Mouse (Mus musculus) lung, adult 18-20 months (tissue): ENCODE data around the gene Bin2.
A peak's percentile ranks its signal among the peaks of the same experiment; 100 is the strongest.

ENCODE experiments used
- DNase-seq, 2 experiments: peaks; one replicate each; pipeline ENCODE4 v3.0.0; 2022; ENCODE audit warnings: mixed read lengths in 2 of 2

Bin2 gene

DNA sequence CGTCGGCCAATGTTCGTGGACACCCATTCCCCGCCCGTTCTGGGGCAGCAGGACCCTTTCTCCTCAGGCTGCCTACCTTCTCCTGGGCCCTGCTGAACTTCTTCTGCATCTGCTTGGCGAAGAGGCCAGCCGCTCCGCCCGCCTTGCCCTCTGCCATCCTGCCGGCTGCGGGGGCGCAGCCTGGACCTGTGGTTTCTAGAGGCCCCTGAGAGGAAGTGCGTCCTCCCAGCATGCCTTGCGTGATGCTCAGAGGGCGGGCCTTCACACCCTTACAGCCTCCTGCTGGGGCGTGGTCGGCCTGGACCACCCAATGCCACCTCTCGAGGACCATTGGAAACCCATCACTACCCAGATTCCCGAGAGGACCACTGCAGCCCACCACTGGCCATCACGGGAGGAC lies at the start of gene Bin2:
Gene Bin2, minus strand, starts transcription at position 217 of the 400 bp plus-strand sequence.
- DNase-seq: peak; percentile 56 to 72

- DNase-seq: no peak
Measured at GRCm38 (mm10) chr15:100718572-100718971, 49.2 kb upstream of the Bin2 start.

GRCm38 (mm10) chr15:100717933-100718332 lies 48.6 kb upstream of the Bin2 start:
- DNase-seq: no peak

DNA sequence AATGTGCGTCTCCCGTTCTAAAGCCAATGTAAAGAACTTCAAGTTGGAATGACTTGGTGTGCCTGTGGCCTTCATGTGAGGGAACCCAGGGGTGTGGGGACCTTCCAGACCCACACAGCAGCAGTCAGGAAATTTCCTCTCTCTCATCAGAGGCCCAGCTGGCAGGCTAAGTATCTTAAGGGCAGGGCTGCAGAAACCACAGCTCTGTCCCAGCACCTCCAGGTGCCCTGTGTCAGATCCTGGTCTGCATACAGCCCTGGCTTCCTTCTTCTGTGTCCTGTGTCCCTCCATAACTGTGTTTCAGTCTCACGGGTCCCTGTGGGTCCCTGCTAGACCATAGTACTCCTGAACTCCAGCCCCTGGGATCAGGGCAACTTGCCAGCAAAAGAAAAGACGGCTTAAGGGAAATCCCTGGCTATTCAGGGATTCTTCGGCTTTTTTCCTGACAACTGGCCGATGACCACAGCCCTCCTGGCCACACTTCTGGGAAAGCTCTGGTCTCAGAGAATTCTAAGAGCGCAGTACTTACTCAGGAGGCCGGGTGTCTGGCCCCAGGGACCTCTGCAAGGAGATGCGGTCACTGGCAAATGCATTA lies 46.1 kb upstream of the Bin2 start:
- DNase-seq: no peak

DNA sequence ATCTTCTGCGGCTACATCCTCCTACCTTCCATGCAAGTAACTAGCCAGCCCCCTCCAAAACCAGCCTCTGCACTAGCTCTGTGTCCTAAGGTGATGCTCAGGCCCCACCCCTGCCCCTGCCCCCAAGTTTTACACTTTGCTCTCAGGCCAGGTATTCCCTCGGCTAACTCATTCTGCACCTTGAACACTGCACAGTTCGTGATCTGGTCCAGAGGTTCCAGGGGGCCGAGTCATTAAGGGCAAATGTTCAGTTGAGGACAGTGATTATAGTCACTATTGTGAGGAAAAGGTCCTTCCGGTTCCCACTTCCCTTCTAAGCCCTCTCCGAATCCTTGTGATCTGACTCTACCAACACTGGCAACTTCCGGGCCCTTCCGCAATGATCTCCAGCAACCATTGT lies 45.1 kb upstream of the Bin2 start:
- no peak for DNase-seq

DNA sequence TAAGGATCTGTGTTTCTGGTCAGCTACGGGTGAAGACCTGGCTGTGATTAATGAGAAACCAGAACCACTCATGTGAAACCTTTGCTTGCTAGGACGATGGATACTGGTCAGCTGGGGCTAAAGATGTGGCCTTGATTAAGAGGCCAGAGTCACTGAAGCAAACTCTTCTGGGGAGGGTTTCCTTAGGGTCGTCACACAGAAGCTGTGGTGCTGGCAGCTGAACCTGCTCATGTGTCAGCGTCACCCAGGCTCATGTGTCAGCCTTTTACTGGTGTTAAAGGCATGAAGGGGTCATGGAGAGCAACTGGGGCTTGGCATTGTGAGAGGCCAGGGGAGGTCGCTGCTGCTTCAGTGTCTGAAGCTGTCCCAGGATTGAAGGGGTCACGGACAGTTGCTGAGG lies 41.5 kb upstream of the Bin2 start:
- no peak for DNase-seq

DNA sequence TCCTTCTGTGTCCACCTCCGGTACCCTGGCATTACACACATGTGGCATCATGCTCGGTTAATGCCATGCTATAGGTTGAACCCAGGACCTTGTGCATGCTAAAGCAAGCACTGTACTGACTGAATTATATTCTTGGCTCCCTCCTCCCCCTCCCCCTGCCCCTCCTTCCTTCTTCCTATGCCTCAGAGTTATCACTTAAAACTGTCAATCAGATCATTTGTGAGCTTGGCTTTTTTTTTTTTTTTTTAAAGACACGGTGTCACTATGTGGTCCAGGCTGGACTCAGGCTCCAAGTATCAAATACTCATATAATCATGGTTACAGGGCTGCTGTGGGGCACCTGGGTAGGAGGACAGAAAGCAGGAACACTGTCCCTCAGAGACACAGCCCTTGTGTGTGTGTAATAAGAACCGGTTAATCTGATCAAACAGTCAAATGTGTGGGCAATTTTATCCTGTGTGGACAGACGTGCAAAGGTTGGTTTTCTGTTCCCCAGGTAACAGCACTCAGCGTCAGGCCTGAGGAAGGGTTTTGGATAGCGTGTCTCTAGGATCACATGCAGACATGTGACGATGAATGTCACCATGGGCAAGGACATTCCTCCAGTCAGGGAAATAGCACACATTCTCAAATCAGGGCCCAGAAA lies 39.2 kb upstream of the Bin2 start:
- no peak for DNase-seq

GRCm38 (mm10) chr15:100706226-100706625 lies 36.9 kb upstream of the Bin2 start:
- peak; percentile 42 to 51 for DNase-seq

GRCm38 (mm10) chr15:100705376-100705775 lies 36.0 kb upstream of the Bin2 start:
- DNase-seq: no peak

DNA sequence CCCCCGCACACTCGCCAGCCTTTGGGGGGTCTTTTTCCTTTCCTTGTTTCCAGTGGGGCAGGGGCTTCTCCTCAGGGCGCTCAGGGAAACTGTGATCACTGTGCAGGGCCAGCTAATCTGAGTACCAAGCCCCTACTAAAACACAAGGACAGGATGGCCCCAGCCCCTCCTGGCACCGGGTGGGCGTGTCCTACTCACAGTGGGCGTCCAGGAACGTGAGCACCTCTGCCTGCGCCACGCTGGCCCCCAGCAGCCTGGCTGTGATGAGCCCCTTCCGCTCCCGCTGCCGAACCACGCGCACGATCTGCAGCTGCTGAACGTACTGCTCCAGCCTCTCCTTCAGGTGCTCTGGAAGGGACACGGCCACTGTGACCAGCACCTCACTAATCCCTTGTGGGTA lies 34.6 kb upstream of the Bin2 start:
- DNase-seq: no peak

DNA sequence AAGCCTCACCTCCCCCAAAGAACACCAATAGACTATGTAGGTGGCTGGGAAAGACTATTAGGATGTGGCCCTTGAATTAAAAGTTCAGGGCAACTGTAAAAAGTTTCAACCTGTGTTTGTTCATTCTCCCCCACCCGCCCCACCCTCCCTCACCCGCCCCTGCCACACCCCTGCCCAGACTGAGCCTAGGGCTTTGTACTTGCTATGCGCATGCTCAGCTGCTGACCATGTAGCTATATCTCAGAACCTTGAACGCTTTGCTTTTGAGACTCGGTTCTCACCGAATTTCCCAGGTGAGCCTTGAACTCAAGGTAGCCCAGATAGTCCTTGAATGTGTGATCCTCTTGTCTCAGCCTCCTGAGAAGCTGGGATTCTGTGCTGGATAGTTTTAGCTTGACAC lies 32.5 kb upstream of the Bin2 start:
- no peak for DNase-seq

- no peak for DNase-seq
Measured at GRCm38 (mm10) chr15:100701108-100701507, 31.8 kb upstream of the Bin2 start.

- DNase-seq: no peak
Measured at GRCm38 (mm10) chr15:100700424-100700823, 31.1 kb upstream of the Bin2 start.

DNA sequence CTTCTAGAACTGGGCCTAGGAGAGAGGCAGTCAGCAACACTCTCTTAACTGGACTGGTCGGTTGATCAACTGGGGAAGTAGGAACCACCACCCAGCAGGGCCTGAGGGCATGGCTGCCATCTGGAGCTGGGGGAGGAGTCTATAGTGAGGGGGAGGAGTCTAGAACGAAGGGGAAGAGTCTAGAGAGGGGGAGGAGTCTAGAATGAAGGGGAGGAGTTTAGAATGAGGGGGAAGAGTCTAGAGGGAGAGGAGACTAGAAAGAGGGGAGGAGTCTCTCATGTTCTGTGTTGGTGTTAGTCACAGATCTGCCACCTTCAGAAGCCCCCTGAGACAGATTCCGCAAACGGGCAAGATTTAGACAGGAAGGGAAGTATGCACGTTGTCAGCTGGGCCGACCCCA lies 30.0 kb upstream of the Bin2 start:
- no peak for DNase-seq

- no peak for DNase-seq
Measured at GRCm38 (mm10) chr15:100698078-100698477, 28.7 kb upstream of the Bin2 start.

GRCm38 (mm10) chr15:100694406-100694805 lies 25.1 kb upstream of the Bin2 start:
- DNase-seq: no peak

DNA sequence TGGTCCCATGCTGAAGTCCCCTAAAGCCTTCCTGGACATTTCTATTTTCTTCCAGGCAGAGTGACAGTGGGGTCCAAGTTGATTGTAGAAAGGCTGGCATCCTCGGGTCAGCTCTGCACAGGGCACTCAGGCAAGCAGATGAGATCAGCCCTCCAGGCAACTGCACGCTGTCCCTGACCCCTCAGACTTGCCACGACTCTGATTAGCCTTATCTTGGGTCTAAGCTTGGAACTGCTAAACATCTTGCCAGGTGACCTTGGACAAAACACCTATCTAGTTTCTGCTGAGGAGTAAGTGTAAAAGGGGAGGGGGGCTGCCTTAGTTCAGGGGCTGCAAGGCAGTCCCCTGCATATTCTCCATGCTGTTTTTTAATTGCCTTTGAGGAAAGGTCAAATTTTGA lies 22.6 kb upstream of the Bin2 start:
- DNase-seq: no peak

GRCm38 (mm10) chr15:100687430-100687971 lies 18.1 kb upstream of the Bin2 start, which contains the start of gene Cela1:
TSS of gene Cela1 (minus strand) at chr15:100687921.
- no peak for DNase-seq

GRCm38 (mm10) chr15:100686989-100687388 lies 17.6 kb upstream of the Bin2 start:
- DNase-seq: peak in 1 of 2 experiments; percentile 27

DNA sequence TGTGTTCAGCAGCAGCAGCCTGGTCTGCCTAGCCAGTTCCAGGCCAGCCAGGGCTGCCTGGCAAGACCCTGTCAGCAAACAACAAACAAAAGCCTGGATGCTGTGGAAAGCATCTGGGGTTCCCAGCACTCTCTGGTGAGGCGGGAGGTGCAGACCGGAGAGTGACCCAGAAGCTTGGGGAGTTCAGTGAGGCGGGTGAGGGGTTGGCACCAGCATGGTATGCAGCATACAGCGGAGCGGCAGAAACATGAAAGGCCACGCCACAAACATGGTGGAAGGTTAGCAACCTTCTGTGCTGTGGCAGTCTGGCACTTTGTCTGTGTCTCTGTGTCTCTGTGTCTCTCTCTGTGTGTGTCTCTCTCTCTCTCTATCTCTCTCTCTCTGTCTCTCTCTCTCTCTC lies 17.1 kb upstream of the Bin2 start:
- DNase-seq: no peak

- DNase-seq: no peak
Measured at GRCm38 (mm10) chr15:100685849-100686248, 16.5 kb upstream of the Bin2 start.

DNA sequence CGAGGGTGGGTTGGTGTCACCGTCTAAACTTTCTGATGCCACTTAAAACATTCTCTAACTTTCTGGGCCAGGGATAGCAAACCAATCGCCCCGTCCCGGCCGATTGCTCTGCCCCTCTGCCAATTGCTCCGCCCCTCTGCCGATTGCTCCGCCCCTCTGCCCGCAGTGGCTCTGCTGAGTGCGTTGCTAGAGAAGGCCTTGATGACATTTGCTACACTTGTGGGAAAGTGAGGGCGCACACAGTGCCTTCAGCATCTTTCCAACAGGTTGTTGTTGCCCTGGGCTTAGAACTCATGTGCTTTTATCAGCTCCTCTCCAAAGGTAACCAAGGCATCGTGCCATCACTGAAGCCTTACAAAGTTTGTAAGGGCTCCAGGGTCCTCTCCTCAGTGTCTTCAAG lies 15.9 kb upstream of the Bin2 start:
- no peak for DNase-seq

DNA sequence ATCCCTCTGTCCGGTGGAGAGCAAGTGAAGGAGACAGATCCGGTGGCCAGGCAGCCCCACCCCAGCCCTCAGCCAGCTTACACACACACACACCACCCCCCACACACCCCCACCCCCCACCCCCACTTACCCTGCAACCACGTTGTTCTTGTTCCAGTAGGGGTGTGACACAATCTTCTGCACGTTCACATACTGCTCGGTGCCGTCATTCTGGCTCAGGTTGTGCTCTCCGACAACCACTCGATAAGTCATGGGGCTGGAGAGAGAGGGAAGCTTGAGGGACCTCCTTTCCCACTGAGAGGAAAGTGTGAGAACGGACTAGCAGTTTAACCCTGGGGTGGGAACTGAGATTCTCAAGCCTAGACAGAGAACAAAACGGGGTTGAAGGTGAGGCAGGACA lies 15.1 kb upstream of the Bin2 start:
- no peak for DNase-seq

- peak; percentile 71 to 79 for DNase-seq
Measured at GRCm38 (mm10) chr15:100683041-100683440, 13.7 kb upstream of the Bin2 start.

DNA sequence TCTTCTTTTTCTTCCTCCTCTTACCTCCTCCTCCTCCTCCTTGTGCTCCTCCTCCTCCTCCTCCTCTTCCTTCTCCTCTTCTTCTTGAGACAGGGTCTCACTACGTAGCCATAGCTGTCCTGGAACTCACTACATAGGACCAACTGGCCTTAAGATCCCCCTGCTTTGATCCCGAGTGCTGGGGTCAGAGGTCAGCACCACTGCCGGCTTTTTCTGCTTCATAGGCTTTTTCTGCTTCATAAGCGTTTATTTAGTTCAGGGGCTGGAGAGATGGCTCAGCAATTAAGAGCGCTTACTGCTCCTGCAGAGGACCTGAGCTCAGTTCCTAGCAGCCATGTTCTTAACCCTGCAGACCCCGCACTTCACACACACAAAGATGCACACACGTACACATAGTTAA lies 12.4 kb upstream of the Bin2 start:
- DNase-seq: no peak
